7 mouse cellular contexts compared by ENCODE assay signal in the genomic region with DNA sequence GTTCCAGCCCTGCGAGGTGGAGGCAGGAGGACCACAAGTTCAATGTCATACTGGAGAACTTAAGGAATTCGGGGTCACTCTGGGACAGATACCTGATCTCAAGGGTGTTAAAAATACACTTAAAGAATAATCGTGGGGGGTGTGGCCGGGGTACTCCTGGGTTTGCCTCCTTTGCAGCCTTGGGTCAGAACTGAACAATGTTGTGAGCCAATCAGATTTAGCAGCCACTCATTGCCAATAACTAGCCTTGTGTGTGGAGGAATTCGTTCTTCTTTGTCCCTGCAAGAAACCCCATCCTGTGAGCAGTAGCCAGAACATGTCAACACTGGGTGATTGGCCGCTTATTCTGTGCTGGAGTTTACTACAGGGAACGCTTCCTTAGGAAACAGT. TPM values are rescaled to one million over a fixed set of nuclear protein-coding genes. Genes with fewer than 3 reads are reported as not detected.
DNase-seq lines count a peak whose midpoint lies in the region; ATAC-seq lines count a peak whose summit lies in the region.

No protein-coding gene starts in this region.

- H3K36me3 ChIP-seq in lung, embryonic 16.5 days (ENCODE audit: control insufficient read depth, insufficient read depth, low read length), result 0 out of 2 replicates have a peak, but pooled peaks cover 3% of the 10 kb centered on the region
- H3K36me3 ChIP-seq in embryonic facial prominence, embryonic 12.5 days, result no peaks in the 10 kb centered on the region
- H3K36me3 ChIP-seq in hindbrain, embryonic 16.5 days (ENCODE audit: control insufficient read depth, insufficient read depth, low read length), result no peaks in the 10 kb centered on the region
- H3K36me3 ChIP-seq in midbrain, embryonic 16.5 days (ENCODE audit: control insufficient read depth, insufficient read depth, low read length), result no peaks in the 10 kb centered on the region

- H3K4me1 ChIP-seq in lung, embryonic 16.5 days (replicated peaks; ENCODE audit: control insufficient read depth, insufficient read depth, low read length), result 0 out of 2 replicates have a peak, but pooled peaks cover 3% of the 10 kb centered on the region
- no peaks in the 10 kb centered on the region for H3K4me1 ChIP-seq in embryonic facial prominence, embryonic 12.5 days
- H3K4me1 ChIP-seq in hindbrain, embryonic 16.5 days (ENCODE audit: control insufficient read depth, insufficient read depth, low read depth, low read length), result peaks cover 8% of the 10 kb centered on the region
- H3K4me1 ChIP-seq in midbrain, embryonic 16.5 days (ENCODE audit: control insufficient read depth, insufficient read depth, low read length), result peaks cover 12% of the 10 kb centered on the region

- H3K27ac ChIP-seq in lung, embryonic 16.5 days (ENCODE audit: low read length), result peak overlapping the region; percentile 64
- no peak overlapping the region for H3K27ac ChIP-seq in embryonic facial prominence, embryonic 12.5 days
- peak overlapping the region; percentile 83; the same call in 1 of the 2 replicates for H3K27ac ChIP-seq in hindbrain, embryonic 16.5 days (ENCODE audit: low read depth, low read length)
- peak overlapping the region; percentile 83 for H3K27ac ChIP-seq in midbrain, embryonic 16.5 days (ENCODE audit: low read length)

- peak; percentile 41; the same call in 1 of the 2 replicates for ATAC-seq in lung, embryonic 16.5 days (ENCODE audit: low read depth)
- ATAC-seq in embryonic facial prominence, embryonic 12.5 days (ENCODE audit: insufficient number of reproducible peaks, insufficient read depth, low FRiP score, low TSS enrichment), result peak; percentile 47
- ATAC-seq in hindbrain, embryonic 16.5 days, result no peak; the same call in 1 of the 2 replicates
- peak; percentile 68 for ATAC-seq in midbrain, embryonic 16.5 days

- H3K4me3 ChIP-seq in lung, embryonic 16.5 days (ENCODE audit: low read length), result peak overlapping the region; percentile 91
- H3K4me3 ChIP-seq in embryonic facial prominence, embryonic 12.5 days, result peak overlapping the region; percentile 63
- H3K4me3 ChIP-seq in hindbrain, embryonic 16.5 days (ENCODE audit: low read length), result peak overlapping the region; percentile 79
- peak overlapping the region; percentile 78 for H3K4me3 ChIP-seq in midbrain, embryonic 16.5 days (ENCODE audit: low read depth, low read length)

- DNase-seq in lung, postnatal 14 days, result no peak
- no peak for DNase-seq in cerebellum, postnatal 10 days
- no peak for DNase-seq in frontal cortex, postnatal 25 days (ENCODE audit: low spot score in 2 of 2)

- H3K4me2 ChIP-seq in lung, embryonic 16.5 days (ENCODE audit: low read depth, low read length), result peak overlapping the region; percentile 74
- peak overlapping the region; percentile 72 for H3K4me2 ChIP-seq in embryonic facial prominence, embryonic 12.5 days (replicated peaks)
- peak overlapping the region; percentile 78 for H3K4me2 ChIP-seq in hindbrain, embryonic 16.5 days (ENCODE audit: low read length)
- H3K4me2 ChIP-seq in midbrain, embryonic 16.5 days (ENCODE audit: low read length), result peak overlapping the region; percentile 64

- under 1% methylated on average over 7 of the region's 7 CpGs for WGBS in lung, embryonic 16.5 days
- 2% methylated on average over 7 of the region's 7 CpGs for WGBS in embryonic facial prominence, embryonic 12.5 days
- WGBS in hindbrain, embryonic 16.5 days, result under 1% methylated on average over 7 of the region's 7 CpGs
- 3% methylated on average over 7 of the region's 7 CpGs for WGBS in midbrain, embryonic 16.5 days

- no peaks in the 10 kb centered on the region for H3K9me3 ChIP-seq in lung, embryonic 16.5 days (ENCODE audit: control insufficient read depth, low read length)
- H3K9me3 ChIP-seq in embryonic facial prominence, embryonic 12.5 days, result no peaks in the 10 kb centered on the region
- no peaks in the 10 kb centered on the region for H3K9me3 ChIP-seq in hindbrain, embryonic 16.5 days (ENCODE audit: control insufficient read depth, low read length)
- H3K9me3 ChIP-seq in midbrain, embryonic 16.5 days (replicated peaks; ENCODE audit: control insufficient read depth, low read length, poor library complexity, severe bottlenecking), result no peaks in the 10 kb centered on the region

- no peaks in the 10 kb centered on the region for H3K27me3 ChIP-seq in lung, embryonic 16.5 days (ENCODE audit: control insufficient read depth, insufficient read depth, low read depth, low read length)
- H3K27me3 ChIP-seq in embryonic facial prominence, embryonic 12.5 days, result no peaks in the 10 kb centered on the region
- H3K27me3 ChIP-seq in hindbrain, embryonic 16.5 days (replicated peaks; ENCODE audit: control insufficient read depth, insufficient read depth, low read length), result no peaks in the 10 kb centered on the region
- no peaks in the 10 kb centered on the region for H3K27me3 ChIP-seq in midbrain, embryonic 16.5 days (ENCODE audit: control insufficient read depth, insufficient read depth, low read depth, low read length)

- peak overlapping the region; percentile 87 for H3K9ac ChIP-seq in lung, embryonic 16.5 days (ENCODE audit: low read length)
- peak overlapping the region; percentile 66 for H3K9ac ChIP-seq in embryonic facial prominence, embryonic 12.5 days
- H3K9ac ChIP-seq in hindbrain, embryonic 16.5 days (ENCODE audit: low read depth, low read length), result peak overlapping the region; percentile 80
- H3K9ac ChIP-seq in midbrain, embryonic 16.5 days (ENCODE audit: low read depth, low read length), result peak overlapping the region; percentile 85

RNA-seq across cellular contexts. Expression of gene Lgals8, which starts 3.0 kb away (rescaled TPM):
- 31.5 and 34.5 TPM in 2 replicates for polyA plus RNA-seq in lung, embryonic 16.5 days (2015; fragmentation: Nextera tagmentation; extraction: Ambion mirVana)
- polyA plus RNA-seq in embryonic facial prominence, embryonic 12.5 days (2016; fragmentation: Nextera tagmentation; extraction: Ambion mirVana), result 18.0 and 20.5 TPM in 2 replicates
- 26.0 and 28.2 TPM in 2 replicates for polyA plus RNA-seq in hindbrain, embryonic 16.5 days (2015; fragmentation: Nextera tagmentation; extraction: Ambion mirVana)
- 22.3 and 25.9 TPM in 2 replicates for polyA plus RNA-seq in midbrain, embryonic 16.5 days (2015; fragmentation: Nextera tagmentation; extraction: Ambion mirVana)

RNA-seq across cellular contexts. Expression of gene Edaradd, which starts 58.5 kb away (rescaled TPM):
- 1.0 and 1.1 TPM in 2 replicates for polyA plus RNA-seq in lung, embryonic 16.5 days (2015; fragmentation: Nextera tagmentation; extraction: Ambion mirVana)
- 4.1 and 4.6 TPM in 2 replicates for polyA plus RNA-seq in embryonic facial prominence, embryonic 12.5 days (2016; fragmentation: Nextera tagmentation; extraction: Ambion mirVana)
- polyA plus RNA-seq in hindbrain, embryonic 16.5 days (2015; fragmentation: Nextera tagmentation; extraction: Ambion mirVana), result 2.0 and 2.1 TPM in 2 replicates
- polyA plus RNA-seq in midbrain, embryonic 16.5 days (2015; fragmentation: Nextera tagmentation; extraction: Ambion mirVana), result 1.9 and 2.5 TPM in 2 replicates
